Mouse (Mus musculus): Measurements from ENCODE around the gene Ubqln1. TPM values are rescaled to one million over a fixed set of nuclear protein-coding genes. Genes with fewer than 3 reads are reported as not detected.

Gene Ubqln1
- polyA plus RNA-seq, 1 experiment = 96.6 TPM

DNA sequence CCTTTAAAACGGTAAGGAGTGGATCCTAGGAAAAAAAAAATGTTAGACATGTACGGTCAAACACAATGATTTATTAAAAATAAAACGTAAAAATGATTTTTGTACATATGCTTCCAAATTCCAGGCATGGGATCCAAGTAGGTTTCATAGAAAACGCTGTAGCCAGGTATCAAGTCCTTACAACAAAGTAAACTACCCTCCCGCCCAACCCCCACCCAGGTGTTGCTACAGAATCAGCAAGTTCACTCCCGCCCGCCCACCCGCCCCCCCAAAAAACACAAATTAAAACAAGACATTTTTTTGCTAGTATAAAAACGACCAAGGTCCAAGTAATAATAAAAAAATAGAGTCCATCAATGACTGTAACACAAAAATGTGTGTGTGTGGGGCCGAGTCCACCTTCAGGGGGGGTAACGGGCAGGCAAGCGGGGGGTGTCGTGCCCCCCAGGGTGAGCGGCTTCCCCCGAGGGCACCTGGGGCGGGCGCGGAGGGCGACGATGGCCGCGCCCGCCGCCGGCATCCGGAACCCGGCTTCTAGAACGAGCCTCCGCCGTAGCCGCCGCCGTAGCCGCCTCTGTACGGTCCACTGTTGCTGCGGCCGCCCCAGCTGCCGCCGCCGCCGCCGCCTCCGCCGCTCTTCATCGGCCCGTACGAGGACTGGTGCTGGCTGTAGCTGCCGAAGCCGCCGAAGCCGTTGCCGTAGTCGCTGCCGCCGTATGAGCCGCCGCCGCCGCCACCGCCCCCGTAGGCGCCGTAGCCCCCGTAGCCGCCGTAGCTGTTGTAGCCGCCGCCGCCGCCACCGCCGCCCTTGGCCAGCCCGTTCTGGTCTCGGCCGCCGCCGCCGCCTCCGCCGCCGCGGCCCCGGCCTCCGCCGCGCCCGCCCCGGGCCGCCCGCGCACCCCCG is 88.3 kb downstream of the Ubqln1 start:
- H3K4me1 ChIP-seq (ENCODE audit: control insufficient read depth, insufficient read depth, low read length) = peaks cover 2% of the 10 kb centered on the region
- TF ChIP-seq POLR2A (IDR thresholded peaks at IDR 0.05; ENCODE audit: borderline replicate concordance, extremely low read depth, low read depth, low read length) = no peak
- no peak for TF ChIP-seq CTCF (IDR thresholded peaks at IDR 0.05; ENCODE audit: insufficient read depth, low read length)
- peak; percentile 28 for DNase-seq
- WGBS = 1% methylated on average over 73 of the region's 92 CpGs
- peak overlapping the region; percentile 65 for H3K4me3 ChIP-seq (replicated peaks; ENCODE audit: extremely low read depth, low read depth, low read length)

Other genes starting within 250 kb of the Ubqln1 start
- 1.8 TPM in 2 replicates for gene Klhl3, start 102.1 kb downstream of the Ubqln1 start, polyA plus RNA-seq (2012; rRNA removed)
- 57.5 and 84.1 TPM in 2 replicates for gene Hnrnpa0, start 87.1 kb downstream of the Ubqln1 start, polyA plus RNA-seq (2012; rRNA removed)
- 17.0 and 24.5 TPM in 2 replicates for gene Idnk, start 58.0 kb downstream of the Ubqln1 start, polyA plus RNA-seq (2012; rRNA removed)
- gene Gkap1, start 60.0 kb upstream of the Ubqln1 start, polyA plus RNA-seq (2012; rRNA removed) = 6.0 and 8.6 TPM in 2 replicates
- gene Kif27, start 143.5 kb upstream of the Ubqln1 start, polyA plus RNA-seq (2012; rRNA removed) = 0.77 and 0.96 TPM in 2 replicates
- 22.1 and 28.9 TPM in 2 replicates for gene 2210016F16Rik, start 169.6 kb upstream of the Ubqln1 start, polyA plus RNA-seq (2012; rRNA removed)
- 8.7 and 9.7 TPM in 2 replicates for gene Rmi1, start 186.6 kb upstream of the Ubqln1 start, polyA plus RNA-seq (2012; rRNA removed)
- gene Hnrnpk, start 187.7 kb upstream of the Ubqln1 start, polyA plus RNA-seq (2012; rRNA removed) = 192 and 290 TPM in 2 replicates

All from lung, adult 2 months (tissue).